Mouse (Mus musculus) heart, postnatal 4 days (tissue): ENCODE data around the gene Ndufa13. TPM values are rescaled to one million over a fixed set of nuclear protein-coding genes. Genes with fewer than 3 reads are reported as not detected.
"Not testable (repeated sequence)": the region's sequence is repeated elsewhere in the genome, so short reads cannot be mapped to it uniquely, and the experiment has no call there.

Source experiments
- DNase-seq: peaks from one replicate; pipeline ENCODE4 v3.0.0; 2021
- total RNA-seq, 2 experiments: library from RNA; stranded (reverse); gene quantifications; 2 replicates each; pipeline ENCODE4 v1.2.3; 2021

Gene Ndufa13
- total RNA-seq: 100 to 1,000 TPM; 286 to 326 TPM

GRCm38 (mm10) chr8:69902163-69903062 is at the start of gene Ndufa13, which contains the start of the genes Tssk6 and Yjefn3:
TSS of gene Ndufa13 (minus strand) at chr8:69902558.
TSS of gene Tssk6 (plus strand) at chr8:69902184.
TSS of gene Yjefn3 (minus strand) at chr8:69902712.
- peak; percentile 44 for DNase-seq

- DNase-seq: no peak
Measured at GRCm38 (mm10) chr8:69950300-69950699, 47.9 kb upstream of the Ndufa13 start.

GRCm38 (mm10) chr8:69942495-69942894 is 40.1 kb upstream of the Ndufa13 start:
- DNase-seq: not testable (repeated sequence)

DNA sequence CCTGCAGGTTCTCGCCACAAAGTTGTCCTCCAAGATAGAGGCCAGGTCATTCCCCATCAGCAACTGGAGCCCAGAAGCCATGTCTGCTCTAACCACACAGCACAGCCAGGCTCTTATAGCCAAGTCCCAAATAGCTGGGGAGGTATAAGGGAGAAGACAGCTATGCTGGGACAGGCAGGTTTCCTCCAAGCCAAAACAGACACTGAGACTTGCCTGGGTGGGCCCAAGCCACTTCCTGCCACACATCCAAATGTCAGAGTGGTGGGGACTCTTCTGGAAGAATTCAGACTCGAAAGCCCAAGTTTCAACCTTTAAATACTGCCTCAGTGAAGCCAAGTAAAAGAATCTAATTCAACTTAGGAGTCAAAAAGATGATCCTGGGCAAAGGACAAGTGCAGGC is 38.0 kb upstream of the Ndufa13 start:
- no peak for DNase-seq

- peak; percentile 61 for DNase-seq
Measured at GRCm38 (mm10) chr8:69939633-69940032, 37.3 kb upstream of the Ndufa13 start.

DNA sequence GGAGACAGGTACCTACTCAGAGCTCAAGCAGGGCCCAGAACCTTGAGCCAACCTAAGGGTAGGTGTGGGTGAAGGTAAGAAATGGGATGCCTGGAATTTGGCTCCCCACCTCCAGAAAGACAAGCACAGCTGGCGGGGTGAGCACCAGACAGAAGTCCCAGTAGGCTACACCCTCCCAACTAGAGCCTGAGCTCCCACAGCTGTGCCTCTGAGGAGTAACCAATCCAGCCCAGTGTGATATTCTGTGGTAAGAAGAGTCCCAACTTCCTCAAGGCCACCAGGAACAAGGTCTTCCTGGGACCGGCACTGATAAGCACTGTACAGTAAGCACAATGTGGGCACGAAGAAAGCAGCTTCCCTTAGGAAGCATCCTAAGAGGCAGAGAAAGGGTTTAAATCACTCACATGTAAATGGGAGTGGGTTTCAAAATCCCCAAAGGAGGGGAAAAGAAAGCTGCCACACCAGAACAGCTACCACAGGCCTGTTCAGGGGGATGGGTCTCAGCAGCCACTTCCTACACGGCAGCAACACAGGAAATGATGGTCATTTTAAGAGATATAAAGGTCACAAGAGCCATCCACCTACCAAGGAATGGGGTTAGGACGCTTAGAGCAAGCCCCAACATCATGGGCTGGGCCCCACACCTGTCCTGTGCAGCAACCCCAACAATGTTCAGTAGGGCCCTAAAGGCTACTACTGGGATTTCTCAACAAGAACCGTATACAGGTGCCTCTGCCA is 36.1 kb upstream of the Ndufa13 start:
- no peak for DNase-seq

GRCm38 (mm10) chr8:69937466-69937865 is 35.1 kb upstream of the Ndufa13 start:
- DNase-seq: no peak

- DNase-seq: peak; percentile 79
Measured at GRCm38 (mm10) chr8:69936050-69936794, 33.9 kb upstream of the Ndufa13 start.

- no peak for DNase-seq
Measured at GRCm38 (mm10) chr8:69935431-69935830, 33.1 kb upstream of the Ndufa13 start.

DNA sequence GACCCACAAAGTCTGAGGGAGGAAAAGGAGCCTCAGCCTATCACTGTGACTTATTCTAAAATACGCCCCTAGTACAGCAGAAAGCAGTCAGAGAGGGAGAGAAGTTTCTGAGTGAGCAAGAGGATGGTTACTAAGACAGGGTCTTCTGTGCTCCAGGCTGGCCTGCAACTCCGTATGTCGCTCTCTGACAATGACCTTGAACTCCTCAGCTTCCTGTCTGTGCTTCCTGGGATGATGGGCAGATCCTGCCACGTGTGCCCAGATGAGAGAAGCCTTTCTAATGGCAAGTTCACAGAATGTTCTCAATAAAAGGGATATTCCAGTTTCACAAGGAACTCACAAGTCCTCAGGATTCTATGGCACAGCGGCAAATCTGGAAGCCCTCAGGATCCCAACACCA is 32.2 kb upstream of the Ndufa13 start:
- DNase-seq: no peak

DNA sequence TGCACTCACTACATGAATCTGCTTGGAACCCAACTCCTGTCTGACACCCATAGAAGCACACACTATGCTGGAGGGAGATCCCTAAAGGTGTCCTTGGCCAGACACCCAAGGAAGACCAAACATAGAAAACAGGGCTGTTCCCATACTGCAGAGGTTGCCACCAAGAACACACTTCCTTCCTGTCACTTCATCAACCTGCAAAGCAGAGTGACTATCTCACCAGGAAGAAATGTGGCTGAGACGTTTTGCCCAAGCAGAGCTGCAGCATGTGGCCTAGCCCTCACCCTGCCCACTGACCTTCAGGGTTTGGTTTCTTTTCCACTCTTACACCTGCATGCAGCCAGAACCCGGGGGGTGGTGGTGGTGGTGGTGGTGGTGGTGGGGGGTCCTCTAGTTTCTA is 31.5 kb upstream of the Ndufa13 start:
- DNase-seq: no peak

GRCm38 (mm10) chr8:69926901-69927300 is 24.5 kb upstream of the Ndufa13 start:
- no peak for DNase-seq

GRCm38 (mm10) chr8:69923986-69924385 is 21.6 kb upstream of the Ndufa13 start:
- no peak for DNase-seq

GRCm38 (mm10) chr8:69921141-69921540 is 18.8 kb upstream of the Ndufa13 start:
- no peak for DNase-seq

DNA sequence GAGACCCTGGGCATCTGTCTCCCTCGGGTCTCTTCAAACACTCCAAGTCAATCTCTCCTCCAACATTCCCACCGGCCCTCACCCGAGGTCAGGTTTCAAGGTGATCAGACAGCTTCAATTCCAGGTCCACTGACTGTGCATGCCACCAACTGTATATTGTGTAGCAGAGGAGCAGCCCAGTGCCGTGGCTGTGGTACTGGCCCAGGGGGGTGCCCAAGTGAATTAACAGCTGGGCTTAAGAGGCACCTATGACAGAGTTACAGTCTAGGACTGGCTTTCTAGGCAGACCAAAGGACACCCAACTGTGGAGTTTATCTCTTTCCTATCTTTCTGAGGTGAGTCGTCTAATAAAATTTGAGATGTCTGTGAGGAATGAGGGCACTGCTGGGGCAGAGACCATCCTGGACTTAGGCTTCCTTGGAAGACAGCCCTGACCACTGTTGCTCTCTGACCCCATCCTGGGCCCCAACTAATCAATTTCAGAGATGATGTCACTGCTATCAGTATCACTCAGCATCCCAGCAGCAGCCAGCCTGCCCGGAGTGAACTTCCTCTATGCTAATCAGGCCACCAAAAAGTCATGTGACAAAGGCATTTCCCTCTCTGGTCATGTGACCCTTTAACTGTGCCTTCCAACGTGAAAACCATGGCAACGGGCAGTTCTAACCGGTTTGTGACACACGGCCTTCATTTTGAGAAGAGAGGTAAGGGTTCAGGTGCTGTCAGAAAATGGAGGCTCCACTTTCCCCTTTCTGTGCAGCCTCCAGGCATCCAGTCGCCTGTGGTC is 17.7 kb upstream of the Ndufa13 start:
- peak; percentile 58 for DNase-seq

- DNase-seq: peak; percentile 87
Measured at GRCm38 (mm10) chr8:69919010-69919409, 16.7 kb upstream of the Ndufa13 start.

DNA sequence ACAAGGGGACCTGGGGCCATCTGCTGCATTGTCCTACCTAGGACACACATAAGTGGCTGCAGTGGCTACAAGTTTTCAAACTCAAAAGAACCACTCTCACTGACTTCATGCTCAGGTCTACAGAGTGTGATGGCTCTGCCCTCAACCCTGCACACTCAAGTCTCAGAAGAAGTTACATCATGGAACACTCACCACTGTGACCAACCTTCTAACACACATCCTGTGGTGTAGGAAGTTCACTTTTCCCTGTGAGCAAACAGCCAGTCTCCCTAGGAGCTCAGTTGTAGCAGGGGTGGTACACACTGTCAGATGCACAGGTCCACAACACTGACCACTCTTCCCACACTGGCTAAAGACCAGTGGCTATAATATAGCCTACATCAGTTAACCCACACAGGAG is 16.1 kb upstream of the Ndufa13 start:
- no peak for DNase-seq

DNA sequence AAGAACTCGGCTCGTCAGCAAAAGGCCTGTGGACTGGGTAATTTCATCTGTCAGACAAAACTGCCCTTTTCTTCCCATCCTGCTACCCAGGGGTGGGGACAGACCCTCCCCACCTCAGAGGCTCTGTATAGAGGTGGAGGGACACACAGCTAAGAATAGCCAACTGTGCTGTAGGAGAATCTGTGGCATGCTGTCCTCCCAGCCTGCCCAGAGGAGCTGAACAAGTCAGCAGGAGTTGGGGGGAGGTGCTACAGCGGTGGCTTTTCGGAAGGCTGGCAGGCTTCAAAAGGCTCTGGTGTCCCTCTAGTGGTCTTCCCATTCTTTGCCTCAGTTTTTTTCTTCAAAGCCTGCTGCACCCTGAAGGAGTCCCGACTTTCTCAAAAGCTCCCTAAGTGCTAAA is 13.4 kb upstream of the Ndufa13 start:
- peak; percentile 62 for DNase-seq

DNA sequence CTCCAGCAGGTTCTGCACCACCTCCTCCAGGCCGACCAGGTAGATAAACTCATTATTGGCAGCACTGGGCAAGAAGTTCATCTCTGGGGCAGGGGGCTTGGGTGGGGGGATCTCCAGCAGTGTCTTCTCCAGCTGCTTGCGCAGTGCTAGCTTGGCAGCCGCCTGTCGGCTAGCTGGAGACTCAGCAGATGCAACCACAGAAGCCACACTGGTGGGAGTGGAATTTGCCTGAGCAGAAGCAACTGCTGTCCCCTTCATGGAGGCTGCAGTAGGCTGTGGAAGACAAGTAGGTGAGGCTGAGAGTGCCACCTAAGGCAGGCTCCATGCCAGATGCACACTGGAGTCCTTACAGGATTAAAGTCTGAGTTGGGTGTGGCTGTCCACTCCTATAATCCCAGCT is 12.2 kb upstream of the Ndufa13 start:
- no peak for DNase-seq

DNA sequence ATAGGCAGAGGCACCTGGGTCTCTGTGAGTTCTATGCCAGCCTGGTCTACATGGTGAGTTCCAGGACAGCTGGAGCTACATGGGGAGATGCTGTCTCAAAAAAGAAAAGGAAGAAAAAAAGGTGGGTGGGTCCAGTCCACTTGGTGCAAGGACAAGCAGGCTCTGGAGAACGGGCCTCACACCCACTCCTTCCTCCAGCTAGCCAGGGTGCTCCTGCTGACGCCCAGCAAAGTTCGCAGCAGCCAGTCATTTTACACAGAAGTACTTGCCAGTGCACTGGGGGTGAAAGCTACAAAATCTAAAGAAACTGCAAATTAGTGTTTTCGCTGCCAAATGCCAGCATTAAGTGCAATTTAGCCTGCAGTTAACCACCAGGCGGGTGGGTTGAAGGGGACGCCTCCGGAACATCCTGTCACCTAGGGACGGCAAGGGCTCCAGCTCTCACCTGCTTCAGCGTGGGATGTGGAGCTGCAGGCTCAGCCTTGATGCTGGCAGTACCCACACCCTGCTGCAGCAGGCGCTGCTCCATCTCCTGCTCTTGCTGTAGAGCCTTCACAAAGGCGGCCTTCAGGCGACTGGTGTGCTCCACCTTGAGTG is 10.2 kb upstream of the Ndufa13 start:
- DNase-seq: no peak

DNA sequence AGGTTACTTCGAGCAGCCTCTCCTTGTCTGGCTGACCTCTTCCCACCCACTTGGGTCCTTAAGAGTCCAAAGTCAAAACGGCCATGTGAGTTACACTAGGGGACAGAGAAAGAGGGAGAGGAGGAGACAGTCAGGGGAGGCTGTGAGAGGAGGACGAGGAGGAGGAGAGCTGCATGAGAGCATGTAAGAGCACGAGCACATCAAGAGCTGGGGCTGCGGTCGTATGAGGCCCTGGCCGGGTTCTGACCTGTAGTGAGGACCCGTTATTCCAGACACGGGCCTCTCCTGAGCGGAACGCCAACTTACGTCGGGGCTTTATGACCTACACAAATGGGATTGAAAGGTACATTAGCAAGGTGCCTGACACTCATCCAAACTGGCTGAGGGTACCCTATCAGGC is 9.6 kb upstream of the Ndufa13 start:
- no peak for DNase-seq

GRCm38 (mm10) chr8:69907106-69907505 is 4.7 kb upstream of the Ndufa13 start:
- no peak for DNase-seq
